Mouse (Mus musculus): Measurements from ENCODE around the gene Snorc.

GRCm38 (mm10) chr1:87521523-87521922, 51.5 kb downstream of the Snorc start:
- TF ChIP-seq CTCF (IDR thresholded peaks at IDR 0.05; ENCODE audit: borderline replicate concordance, extremely low read depth, insufficient read depth, insufficient read length) (no peak), POLR2A (IDR thresholded peaks at IDR 0.05; ENCODE audit: borderline replicate concordance, extremely low read depth, insufficient read depth, insufficient read length, poor library complexity, severe bottlenecking) (no peak)
